Mouse (Mus musculus) heart, embryonic 10.5 days (tissue): ENCODE measurements around the gene Gm10837. TPM values are rescaled to one million over a fixed set of nuclear protein-coding genes. Genes with fewer than 3 reads are reported as not detected.

Experiments
- DNase-seq: peaks from one replicate; pipeline ENCODE4 v3.0.0-alpha.2; 2017; ENCODE audit warnings: low spot score
- H3K27ac ChIP-seq: fragments of 300-500 bp; sonication (generic); 2 replicates; pipeline ENCODE4 v1.5.1; 2016; ENCODE audit warnings: mild to moderate bottlenecking
- H3K27me3 ChIP-seq: fragments of 300-500 bp; sonication (generic); 2 replicates; pipeline ENCODE4 v1.6.1; 2016; ENCODE audit warnings: mild to moderate bottlenecking; ENCODE audit not compliant: poor library complexity, insufficient read depth, severe bottlenecking
- H3K36me3 ChIP-seq: fragments of 300-500 bp; sonication (generic); 2 replicates; pipeline ENCODE4 v1.6.1; 2016; ENCODE audit warnings: mild to moderate bottlenecking, moderate library complexity
- H3K4me1 ChIP-seq: fragments of 300-500 bp; sonication (generic); 2 replicates; pipeline ENCODE4 v1.6.1; 2016; ENCODE audit warnings: mild to moderate bottlenecking
- H3K4me3 ChIP-seq: fragments of 300-500 bp; sonication (generic); 2 replicates; pipeline ENCODE4 v1.5.1; 2016; ENCODE audit warnings: mild to moderate bottlenecking, moderate library complexity
- H3K9me3 ChIP-seq: fragments of 300-500 bp; sonication (generic); 2 replicates; pipeline ENCODE4 v1.6.1; 2016; ENCODE audit warnings: mild to moderate bottlenecking, moderate library complexity
- WGBS: fragments of 180-500 bp; shearing (Covaris S2); methylation state at CpG from one replicate; pipeline ENCODE4 v1.1.7; 2016; 5-methylcytosine and 5-hydroxymethylcytosine counted together
- polyA plus RNA-seq: library from polyadenylated mRNA; unstranded; fragments of >200 nt; fragmentation: Nextera tagmentation; extraction: Ambion mirVana; gene quantifications from 2 replicates; pipeline ENCODE4 v1.2.1, GENCODE M21; 2016

The Gm10837 gene
- polyA plus RNA-seq, 1 experiment from 2014 or later: not detected

DNA sequence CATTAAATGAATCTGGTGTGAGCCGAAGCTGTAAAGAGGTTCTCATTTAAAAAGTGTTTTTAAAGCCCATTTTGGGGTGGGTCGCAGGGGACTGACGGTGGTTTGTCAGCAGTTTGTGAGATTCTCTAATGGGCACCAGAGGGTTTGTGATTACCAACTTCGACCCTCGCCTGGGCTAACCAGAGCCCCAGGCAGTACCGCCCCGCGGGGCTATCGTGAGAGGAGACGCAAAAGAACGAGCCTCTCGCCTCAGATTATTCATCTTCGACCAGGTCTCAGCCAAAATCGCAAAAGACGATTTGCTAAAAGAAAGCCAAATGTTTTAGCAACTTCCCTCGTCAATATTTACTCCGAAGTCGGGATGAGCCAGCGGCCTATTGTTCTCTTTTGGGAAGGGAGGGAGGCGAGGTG lies 13.1 kb upstream of the Gm10837 start:
- Histone ChIP-seq H3K27ac (no peak overlapping the region), H3K27me3 (peaks cover 97% of the 10 kb centered on the region), H3K4me1 (peaks cover 38% of the 10 kb centered on the region), H3K4me3 (no peak overlapping the region), H3K36me3 (no peaks in the 10 kb centered on the region), H3K9me3 (no peaks in the 10 kb centered on the region)
- no peak for DNase-seq
- under 1% methylated on average over 20 of the region's 20 CpGs for WGBS

DNA sequence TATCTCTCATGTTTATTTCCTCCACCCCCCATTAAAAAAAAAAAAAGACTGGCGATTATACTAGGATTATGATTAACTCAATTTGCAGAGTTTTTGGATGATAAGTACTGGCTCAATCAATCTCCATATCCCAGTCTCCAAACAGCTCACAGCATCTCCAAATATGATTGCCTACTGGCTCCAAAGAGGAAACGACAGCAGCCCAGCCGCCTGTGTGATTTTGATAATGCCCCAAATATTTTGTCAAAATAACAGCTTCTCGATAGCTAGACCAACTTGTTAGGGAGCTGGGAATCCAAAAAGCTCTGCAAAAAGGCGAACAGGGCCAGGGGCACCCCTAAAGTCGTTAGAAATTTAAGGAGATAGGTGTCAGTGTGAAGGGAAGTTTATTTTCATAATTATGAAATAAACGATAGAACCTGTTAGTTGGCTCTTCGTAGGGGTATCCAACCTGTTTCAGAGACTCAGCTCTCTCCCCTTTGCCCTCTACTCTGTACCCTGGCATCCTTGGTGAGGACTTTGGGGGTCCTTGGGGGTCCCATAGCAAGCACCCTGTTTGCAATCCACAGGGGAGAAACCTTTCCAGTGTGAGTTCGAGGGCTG lies 12.3 kb upstream of the Gm10837 start:
- WGBS: 1% methylated on average over 9 of the region's 9 CpGs
- Histone ChIP-seq H3K4me1 (peaks cover 38% of the 10 kb centered on the region), H3K4me3 (no peak overlapping the region), H3K27me3 (peaks cover 97% of the 10 kb centered on the region), H3K9me3 (no peaks in the 10 kb centered on the region), H3K36me3 (no peaks in the 10 kb centered on the region), H3K27ac (no peak overlapping the region)
- DNase-seq: no peak

DNA sequence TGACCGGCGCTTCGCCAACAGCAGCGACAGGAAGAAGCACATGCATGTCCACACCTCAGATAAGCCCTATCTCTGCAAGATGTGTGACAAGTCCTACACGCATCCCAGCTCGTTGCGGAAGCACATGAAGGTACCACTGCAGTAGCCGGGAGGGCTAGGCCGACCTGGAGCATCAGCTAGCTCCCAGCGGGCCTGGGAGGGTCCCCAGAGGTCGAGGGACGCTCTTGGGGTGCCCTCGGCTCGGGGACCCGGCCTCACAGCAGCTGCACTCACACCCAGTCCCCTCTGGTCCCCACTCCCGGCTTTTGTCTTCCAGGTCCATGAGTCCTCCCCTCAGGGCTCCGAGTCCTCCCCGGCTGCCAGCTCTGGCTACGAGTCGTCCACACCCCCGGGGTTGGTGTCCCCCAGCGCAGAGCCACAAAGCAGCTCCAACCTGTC lies 11.8 kb upstream of the Gm10837 start:
- H3K27me3 ChIP-seq: peaks cover 97% of the 10 kb centered on the region
- H3K4me1 ChIP-seq: peaks cover 32% of the 10 kb centered on the region
- WGBS: under 1% methylated on average over 22 of the region's 22 CpGs

DNA sequence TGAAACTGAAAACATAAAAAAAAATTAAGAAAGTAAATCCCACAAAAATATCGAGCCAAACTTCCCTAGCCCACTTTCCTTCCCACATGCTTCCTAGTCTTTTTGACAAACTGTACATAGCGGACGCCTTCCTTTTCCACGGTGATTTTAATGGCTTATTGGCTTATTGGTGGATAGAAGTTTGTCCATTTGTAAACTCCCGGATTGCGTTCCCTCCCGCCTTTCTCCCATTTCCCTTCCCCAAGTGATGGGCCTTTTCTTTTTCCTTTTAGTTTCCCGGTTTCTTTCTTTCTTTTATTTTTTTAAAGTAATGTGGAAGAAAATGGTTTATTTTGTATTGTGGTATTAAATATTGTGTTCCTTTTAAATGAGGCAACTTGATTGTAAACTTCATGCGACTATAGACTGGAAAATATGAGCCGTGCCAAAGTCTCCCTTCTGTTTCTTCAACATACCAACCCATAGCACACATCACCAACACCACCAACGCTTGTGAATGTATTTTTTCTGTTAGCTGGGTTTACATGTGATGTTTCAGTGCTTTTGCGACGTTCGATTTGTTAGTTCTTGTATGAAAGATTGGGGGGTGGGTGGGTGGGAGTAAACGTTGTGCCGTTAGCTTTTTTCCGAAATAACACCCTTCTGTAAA lies 10.8 kb upstream of the Gm10837 start:
- Histone ChIP-seq H3K36me3 (no peaks in the 10 kb centered on the region), H3K9me3 (no peaks in the 10 kb centered on the region), H3K27ac (no peak overlapping the region), H3K4me3 (no peak overlapping the region), H3K27me3 (peaks cover 97% of the 10 kb centered on the region), H3K4me1 (peaks cover 22% of the 10 kb centered on the region)
- DNase-seq: no peak
- 25% methylated on average over 17 of the region's 17 CpGs for WGBS

More for the DNA sequence above, 11.8 kb upstream of the Gm10837 start:
- Histone ChIP-seq H3K4me3 (peak overlapping the region; percentile 42), H3K9me3 (no peaks in the 10 kb centered on the region), H3K36me3 (no peaks in the 10 kb centered on the region), H3K27ac (no peak overlapping the region)
- peak; percentile 78 for DNase-seq

DNA sequence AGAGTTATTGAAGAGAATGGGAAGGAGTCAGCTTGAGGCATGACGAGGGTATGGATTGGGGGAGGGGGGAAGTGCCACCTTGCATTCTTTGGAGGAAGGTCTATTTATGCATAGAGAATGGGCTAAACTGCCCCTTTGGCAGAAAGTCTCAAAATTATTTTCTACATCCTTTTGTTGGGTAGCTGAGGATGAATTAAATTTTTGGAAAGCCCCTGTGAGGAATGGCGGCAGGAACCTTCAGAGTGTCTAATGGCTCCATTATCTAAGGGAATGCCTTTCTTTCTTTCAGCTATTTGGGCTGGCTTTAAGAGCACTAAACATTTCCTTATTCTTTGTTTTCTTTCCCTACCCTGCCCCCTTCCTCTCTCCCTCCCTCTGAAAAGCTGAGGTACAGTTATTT lies 10.0 kb upstream of the Gm10837 start:
- H3K27ac ChIP-seq: no peak overlapping the region
- no peak for DNase-seq
- no peak overlapping the region for H3K4me3 ChIP-seq
- no peaks in the 10 kb centered on the region for H3K9me3 ChIP-seq
- H3K4me1 ChIP-seq: peaks cover 15% of the 10 kb centered on the region
- H3K27me3 ChIP-seq: peaks cover 97% of the 10 kb centered on the region
- WGBS: 3% methylated on average over 2 of the region's 2 CpGs
- no peaks in the 10 kb centered on the region for H3K36me3 ChIP-seq

DNA sequence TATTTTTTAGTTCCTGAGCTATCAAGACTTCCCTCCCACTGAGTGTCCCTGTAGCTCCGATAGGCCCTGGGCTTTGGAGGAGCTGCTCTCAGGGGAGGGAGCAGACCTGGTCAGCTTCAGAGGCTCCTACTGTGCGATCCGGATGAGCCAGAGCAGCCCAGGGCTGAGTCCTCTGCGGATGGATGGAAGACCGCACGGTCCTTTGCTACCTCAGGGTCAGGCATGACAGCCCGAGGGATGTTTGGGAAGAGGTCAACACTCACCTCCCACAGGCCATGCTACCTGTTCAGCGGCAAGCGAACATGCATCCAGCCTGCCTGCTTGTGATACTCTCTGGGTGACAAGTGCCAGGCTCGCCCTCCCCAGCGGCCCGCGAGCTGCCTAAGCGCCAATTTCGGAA lies 9.2 kb upstream of the Gm10837 start:
- WGBS: 3% methylated on average over 15 of the region's 15 CpGs
- H3K4me1 ChIP-seq: peaks cover 7% of the 10 kb centered on the region
- no peak for DNase-seq
- no peaks in the 10 kb centered on the region for H3K36me3 ChIP-seq
- H3K27me3 ChIP-seq: peaks cover 97% of the 10 kb centered on the region
- H3K4me3 ChIP-seq: no peak overlapping the region
- H3K9me3 ChIP-seq: no peaks in the 10 kb centered on the region
- H3K27ac ChIP-seq: no peak overlapping the region

DNA sequence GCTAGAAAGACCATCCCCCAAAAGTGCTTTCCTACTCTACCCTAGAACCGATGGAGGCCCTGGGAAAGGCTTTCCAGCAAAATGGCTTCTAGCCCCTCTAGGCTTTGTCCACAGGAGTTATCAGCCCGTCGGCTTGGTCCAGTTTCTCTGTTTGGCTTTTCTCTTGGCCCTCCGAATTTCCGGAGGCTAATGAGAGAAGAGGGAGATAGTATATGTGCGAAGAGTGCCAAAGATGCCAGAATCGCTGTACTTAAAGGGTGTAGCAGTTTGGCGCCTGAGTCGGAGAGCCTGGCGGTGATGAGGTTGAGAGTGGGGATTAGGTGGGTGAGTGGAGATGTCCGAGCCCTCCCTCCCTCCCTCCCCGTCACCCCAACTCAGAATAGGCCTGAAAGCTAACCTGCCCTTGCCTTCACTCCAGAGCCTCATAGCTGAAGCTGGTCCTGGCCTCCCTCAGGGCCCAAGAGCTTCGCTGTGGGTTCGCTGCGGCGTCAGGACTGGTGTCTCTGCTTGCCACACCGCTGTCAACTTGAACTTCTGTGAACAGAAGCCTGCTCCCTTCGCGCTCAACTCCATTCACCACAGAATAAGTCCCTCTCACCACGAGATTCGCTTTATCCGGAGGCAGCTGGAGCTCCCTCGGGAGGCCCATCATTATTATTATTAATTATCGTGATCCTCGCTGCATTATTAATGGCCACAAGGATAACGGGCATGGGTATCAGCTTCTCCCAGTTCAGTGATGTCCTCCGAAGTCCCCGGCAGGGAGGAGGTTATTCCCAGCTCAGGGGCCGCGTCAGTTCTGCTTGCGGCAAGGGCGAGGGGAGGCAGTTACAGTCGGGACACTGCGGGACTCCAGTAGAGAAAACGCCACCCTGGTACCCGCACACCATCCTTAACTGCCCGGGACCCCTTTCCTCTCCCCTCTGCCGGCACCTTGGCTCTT lies 8.0 kb upstream of the Gm10837 start:
- H3K27me3 ChIP-seq: peaks cover 97% of the 10 kb centered on the region
- H3K4me3 ChIP-seq: no peak overlapping the region
- DNase-seq: no peak
- no peaks in the 10 kb centered on the region for H3K36me3 ChIP-seq
- peaks cover 7% of the 10 kb centered on the region for H3K4me1 ChIP-seq
- WGBS: under 1% methylated on average over 37 of the region's 38 CpGs
- H3K9me3 ChIP-seq: no peaks in the 10 kb centered on the region
- H3K27ac ChIP-seq: no peak overlapping the region

DNA sequence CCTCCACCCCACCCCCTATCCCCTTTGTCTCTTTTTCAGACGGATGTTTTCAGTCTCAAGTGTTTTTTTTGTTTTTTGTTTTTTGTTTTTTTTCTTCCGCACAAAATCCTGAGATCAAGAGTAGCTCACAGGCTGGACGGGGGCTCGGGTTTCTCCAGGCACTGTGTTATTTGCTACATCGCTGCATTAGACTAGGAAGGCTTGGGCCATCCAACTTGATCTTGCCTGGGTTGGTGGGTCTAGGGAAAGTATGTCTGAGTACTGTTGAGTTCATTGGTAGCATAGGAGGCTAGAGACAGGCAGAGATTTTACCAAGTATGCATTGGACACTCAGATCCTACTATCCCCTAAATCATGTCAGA lies 7.4 kb upstream of the Gm10837 start:
- 1% methylated on average over 5 of the region's 5 CpGs for WGBS
- Histone ChIP-seq H3K27ac (no peak overlapping the region), H3K36me3 (no peaks in the 10 kb centered on the region), H3K4me1 (peaks cover 7% of the 10 kb centered on the region), H3K27me3 (peaks cover 98% of the 10 kb centered on the region), H3K4me3 (no peak overlapping the region), H3K9me3 (no peaks in the 10 kb centered on the region)
- no peak for DNase-seq

DNA sequence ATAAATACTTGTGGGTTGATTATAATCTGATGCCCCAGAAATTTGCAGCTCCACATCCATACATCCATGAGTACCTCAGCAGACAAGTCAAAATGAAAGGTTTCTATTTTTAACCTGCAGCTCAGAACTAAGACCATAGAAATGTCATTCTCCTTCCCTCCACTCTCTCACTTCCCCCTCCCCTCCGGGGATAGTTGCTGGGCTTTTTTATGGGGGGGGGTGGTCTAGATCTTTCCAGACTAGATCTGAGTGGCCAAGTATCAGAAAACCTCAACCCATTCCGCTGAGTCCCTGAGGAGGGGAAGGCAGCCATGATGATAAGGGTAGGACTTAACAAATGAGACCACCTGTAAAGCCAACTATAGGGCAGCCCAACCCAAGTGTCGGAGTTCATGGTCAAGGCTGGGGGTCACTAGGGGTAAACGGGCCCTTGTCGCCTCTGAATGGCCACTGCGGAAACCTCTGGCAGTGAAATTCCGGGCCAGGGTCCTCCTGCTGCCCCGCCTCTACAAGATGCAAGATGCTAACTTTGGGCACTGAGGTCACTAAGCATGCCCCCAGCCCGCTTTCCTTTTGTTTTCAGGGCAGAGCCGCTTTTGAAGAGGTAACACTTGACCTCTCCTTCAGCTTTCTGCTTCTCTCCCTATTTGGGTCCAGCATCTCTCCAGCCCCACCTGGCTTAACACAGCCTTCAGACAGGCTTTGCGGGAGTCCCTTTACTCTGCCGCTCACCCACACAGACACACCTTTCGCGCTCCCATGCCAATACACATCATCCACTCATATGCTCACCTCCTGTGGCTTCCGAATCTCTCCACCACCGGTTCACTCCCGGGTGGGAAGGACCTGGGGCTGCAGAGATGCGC lies 6.6 kb upstream of the Gm10837 start:
- no peaks in the 10 kb centered on the region for H3K9me3 ChIP-seq
- WGBS: 1% methylated on average over 18 of the region's 18 CpGs
- peaks cover 98% of the 10 kb centered on the region for H3K27me3 ChIP-seq
- H3K27ac ChIP-seq: no peak overlapping the region
- peaks cover 3% of the 10 kb centered on the region for H3K4me1 ChIP-seq
- no peak for DNase-seq
- H3K36me3 ChIP-seq: no peaks in the 10 kb centered on the region
- no peak overlapping the region for H3K4me3 ChIP-seq

DNA sequence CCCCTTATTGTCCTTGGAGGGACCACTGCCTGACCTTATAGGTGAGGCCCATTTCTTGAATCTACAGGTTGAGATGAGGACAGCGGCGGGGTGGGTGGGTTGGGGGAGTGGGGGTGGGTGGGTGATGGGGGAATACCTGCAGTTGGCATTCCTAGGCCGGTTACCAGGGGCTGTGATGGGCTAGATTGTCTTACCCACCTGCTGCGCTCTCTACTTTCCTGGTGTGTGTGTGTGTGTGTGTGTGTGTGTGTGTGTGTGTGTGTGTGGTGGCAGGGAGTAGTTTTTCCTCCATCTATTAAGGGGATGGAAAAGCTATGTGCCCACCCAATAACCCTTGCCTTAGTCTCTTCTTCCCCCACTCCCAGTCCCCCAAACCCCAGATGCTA lies 5.9 kb upstream of the Gm10837 start:
- DNase-seq: peak; percentile 63
- H3K36me3 ChIP-seq: no peaks in the 10 kb centered on the region
- no peak overlapping the region for H3K4me3 ChIP-seq
- H3K27ac ChIP-seq: no peak overlapping the region
- WGBS: 8% methylated on average over 4 of the region's 4 CpGs
- H3K9me3 ChIP-seq: no peaks in the 10 kb centered on the region
- no peaks in the 10 kb centered on the region for H3K4me1 ChIP-seq
- peaks cover 100% of the 10 kb centered on the region for H3K27me3 ChIP-seq

DNA sequence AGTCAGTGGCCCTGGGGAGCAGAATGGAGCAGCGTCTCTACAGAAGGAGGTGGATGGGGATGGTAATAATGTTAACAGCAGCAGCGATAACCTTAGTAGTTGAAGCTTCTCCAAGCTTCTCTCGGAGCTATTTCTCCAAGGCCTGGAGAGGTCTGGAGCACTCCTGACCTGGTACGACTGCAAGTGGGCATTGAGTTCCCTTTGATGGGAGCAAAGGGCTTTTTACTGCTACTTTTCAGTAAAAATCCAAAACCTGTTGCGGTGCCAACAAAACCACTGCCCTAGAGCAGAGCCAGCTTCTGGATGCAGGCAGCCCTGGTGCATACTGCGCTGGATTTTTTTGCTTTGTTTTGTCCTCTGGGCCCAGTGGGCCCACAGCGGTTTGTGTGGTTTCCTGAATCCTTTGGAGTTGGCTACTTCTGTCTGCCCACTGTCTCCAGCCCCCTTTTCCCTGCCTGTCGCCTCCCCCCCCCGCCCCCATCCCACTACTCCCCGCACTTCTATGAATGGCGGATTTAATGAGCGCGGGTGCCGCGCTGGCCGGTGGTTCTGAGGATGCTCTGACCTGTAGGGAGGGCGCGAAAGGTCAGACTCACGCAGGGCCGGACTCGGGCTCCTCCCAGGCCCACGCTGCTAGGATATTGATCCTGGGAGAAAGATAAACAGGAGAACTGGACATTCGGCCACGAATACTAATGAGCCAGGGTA lies 5.4 kb upstream of the Gm10837 start:
- H3K4me3 ChIP-seq: no peak overlapping the region

DNA sequence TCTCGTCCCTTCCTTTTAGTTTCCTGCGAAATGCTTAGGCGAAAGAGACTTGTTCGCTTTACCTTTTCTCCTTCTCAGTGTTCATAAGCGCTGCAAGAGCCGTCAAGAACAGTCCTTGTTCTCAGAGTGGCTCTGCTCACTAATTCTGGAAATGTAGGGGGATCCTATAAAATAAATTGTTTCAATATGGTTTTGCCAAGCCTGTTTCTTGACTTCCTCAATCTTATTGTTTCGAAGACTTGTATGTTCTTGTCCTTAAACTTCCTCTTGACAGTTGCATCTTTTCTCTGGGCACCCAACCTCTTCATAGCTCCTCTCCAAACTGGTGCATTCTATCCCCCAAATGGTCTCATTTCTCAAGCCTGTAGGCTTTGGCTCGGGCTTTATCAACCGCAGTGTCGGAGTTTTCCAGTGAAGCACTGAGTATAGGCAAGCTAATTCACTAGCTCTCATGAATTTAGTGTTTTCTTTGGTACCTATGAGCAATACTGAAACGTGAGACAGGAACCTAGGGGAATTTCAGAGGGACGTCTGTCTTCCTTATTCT lies 4.7 kb upstream of the Gm10837 start:
- peaks cover 99% of the 10 kb centered on the region for H3K27me3 ChIP-seq
- no peak for DNase-seq
- no peak overlapping the region for H3K4me3 ChIP-seq
- 2% methylated on average over 12 of the region's 12 CpGs for WGBS
- H3K27ac ChIP-seq: no peak overlapping the region
- H3K36me3 ChIP-seq: no peaks in the 10 kb centered on the region
- H3K4me1 ChIP-seq: 0 out of 2 replicates have a peak, but pooled peaks cover 3% of the 10 kb centered on the region
- H3K9me3 ChIP-seq: no peaks in the 10 kb centered on the region

More for the DNA sequence above, 5.4 kb upstream of the Gm10837 start:
- under 1% methylated on average over 24 of the region's 24 CpGs for WGBS
- DNase-seq: peak; percentile 73
- Histone ChIP-seq H3K4me1 (no peaks in the 10 kb centered on the region), H3K27me3 (peaks cover 99% of the 10 kb centered on the region), H3K27ac (no peak overlapping the region), H3K36me3 (no peaks in the 10 kb centered on the region), H3K9me3 (no peaks in the 10 kb centered on the region)
